Mouse (Mus musculus): Measurements from ENCODE around the gene Pole2.

DNA sequence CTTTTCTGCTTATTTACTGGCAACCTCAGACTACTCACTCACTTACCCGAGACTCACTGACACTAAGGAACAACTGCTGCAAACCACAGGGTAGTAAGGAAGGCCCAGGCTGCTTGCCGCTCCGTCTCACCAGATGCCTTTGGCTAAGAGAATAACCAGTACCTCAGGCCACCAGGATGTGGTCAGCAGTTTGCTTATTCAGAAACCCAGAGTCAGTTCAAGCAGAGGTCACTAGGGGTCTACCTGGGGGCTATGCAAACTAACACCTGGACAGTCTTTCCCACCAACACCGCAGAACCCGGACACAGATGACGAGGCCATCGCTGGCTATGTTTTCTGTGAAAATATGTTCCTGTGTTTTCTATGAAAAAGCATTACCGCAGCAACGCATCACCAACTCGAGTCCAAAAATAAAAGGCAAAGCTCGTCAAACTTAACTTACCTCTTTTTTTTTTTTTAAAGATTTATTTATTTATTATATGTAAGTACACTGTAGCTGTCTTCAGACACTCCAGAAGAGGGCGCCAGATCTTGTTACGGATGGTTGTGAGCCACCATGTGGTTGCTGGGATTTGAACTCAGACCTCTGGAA lies 14.7 kb downstream of the Pole2 start:
- TF ChIP-seq GATA1 (IDR thresholded peaks at IDR 0.05; ENCODE audit: borderline replicate concordance, low read length), result no peak
- TF ChIP-seq FLI1 (IDR thresholded peaks at IDR 0.05; ENCODE audit: low read length), result no peak
